Mouse (Mus musculus) ES-Bruce4 (cell line): ENCODE data around the gene Cped1.
"Not testable (repeated sequence)": the region's sequence is repeated elsewhere in the genome, so short reads cannot be mapped to it uniquely, and the experiment has no call there.

Source experiments
- EP300 ChIP-seq: IDR thresholded peaks from 2 replicates; pipeline ENCODE4 v1.6.1; 2011; ENCODE audit warnings: low read depth, low read length; ENCODE audit not compliant: insufficient read depth
- POLR2A ChIP-seq: IDR thresholded peaks from one replicate; pipeline ENCODE4 v1.8.1; 2011; ENCODE audit warnings: low read length; ENCODE audit not compliant: insufficient read depth

DNA sequence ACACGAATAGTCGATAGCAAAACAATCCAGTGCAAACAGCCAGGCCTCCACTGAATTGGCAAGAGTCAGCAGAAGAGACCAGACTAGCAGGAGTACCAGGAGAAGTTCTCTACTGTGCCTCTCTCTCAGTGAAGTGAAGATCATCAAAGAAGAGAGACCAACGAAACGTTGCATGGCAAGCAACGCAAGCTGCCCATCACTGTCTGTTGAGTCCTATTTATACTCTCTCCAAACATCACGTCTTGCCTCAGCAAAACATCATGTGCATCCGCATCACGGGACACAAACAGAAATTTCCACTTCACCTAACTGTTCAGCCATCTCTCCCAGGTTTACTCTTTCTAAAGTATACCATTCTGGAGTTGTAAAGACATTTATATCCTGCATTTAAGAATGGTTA, 278.4 kb downstream of the Cped1 start:
- not testable (repeated sequence) for TF ChIP-seq POLR2A, EP300
